Mouse (Mus musculus): Measurements from ENCODE around the gene Smarcc1. TPM values are rescaled to one million over a fixed set of nuclear protein-coding genes. Genes with fewer than 3 reads are reported as not detected.

Gene Smarcc1
- polyA plus RNA-seq, 1 experiment from 2014 or later, result 211 TPM

DNA sequence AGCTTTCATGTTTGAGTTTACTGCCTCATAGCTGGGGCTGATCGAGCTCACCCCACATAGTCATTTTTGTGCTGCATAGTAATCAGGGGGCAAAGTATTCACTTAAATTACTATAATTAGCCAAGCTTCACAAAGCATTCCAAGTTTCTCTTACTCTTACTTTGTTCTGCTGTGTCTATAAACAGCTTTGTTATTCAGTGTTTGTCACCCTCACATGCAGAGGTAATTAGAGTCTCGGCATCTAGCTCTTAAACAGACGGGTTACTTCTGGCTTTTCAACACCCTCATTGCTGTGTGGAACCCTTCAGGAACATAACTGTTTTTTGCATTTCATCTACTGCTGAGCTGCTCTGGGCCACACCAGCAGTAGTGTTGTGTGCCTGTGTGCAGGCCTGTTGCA, 91.5 kb downstream of the Smarcc1 start:
- peaks cover 24% of the 10 kb centered on the region for H3K4me1 ChIP-seq
- no peaks in the 10 kb centered on the region for H3K27me3 ChIP-seq
- no peak overlapping the region for H3K9ac ChIP-seq
- peaks cover 69% of the 10 kb centered on the region for H3K36me3 ChIP-seq
- no peak overlapping the region for H3K27ac ChIP-seq
- 89% methylated on average over 3 of the region's 3 CpGs for WGBS
- H3K9me3 ChIP-seq (replicated peaks), result no peaks in the 10 kb centered on the region
- H3K4me2 ChIP-seq (replicated peaks), result no peak overlapping the region
- H3K4me3 ChIP-seq, result no peak overlapping the region
- ATAC-seq (ENCODE audit: low FRiP score), result no peak

DNA sequence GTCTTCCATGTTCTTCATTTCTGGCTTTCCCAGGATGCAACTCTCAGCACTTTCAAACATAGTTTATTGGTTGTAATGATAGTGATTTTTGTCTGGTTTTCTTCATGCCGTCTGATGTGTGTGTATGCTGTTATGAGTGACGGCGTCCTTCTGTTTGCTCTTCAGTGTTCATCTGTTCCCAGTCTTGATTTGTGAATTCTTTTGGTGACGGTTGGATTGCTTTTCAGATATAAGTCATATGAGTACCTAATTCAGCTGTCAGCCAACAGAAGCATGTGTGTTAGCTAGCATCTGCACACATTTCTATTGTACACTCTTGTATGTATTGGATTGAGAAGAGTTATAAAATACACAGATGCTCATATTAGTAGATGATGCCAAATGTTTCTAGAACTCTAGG, 106.8 kb downstream of the Smarcc1 start:
- no peaks in the 10 kb centered on the region for H3K27me3 ChIP-seq
- H3K9ac ChIP-seq, result no peak overlapping the region
- 94% methylated on average over 4 of the region's 4 CpGs for WGBS
- no peaks in the 10 kb centered on the region for H3K9me3 ChIP-seq (replicated peaks)
- no peaks in the 10 kb centered on the region for H3K4me1 ChIP-seq
- ATAC-seq (ENCODE audit: low FRiP score), result no peak
- peaks cover 73% of the 10 kb centered on the region for H3K36me3 ChIP-seq
- no peak overlapping the region for H3K27ac ChIP-seq
- no peak overlapping the region for H3K4me3 ChIP-seq
- no peak overlapping the region for H3K4me2 ChIP-seq (replicated peaks)

DNA sequence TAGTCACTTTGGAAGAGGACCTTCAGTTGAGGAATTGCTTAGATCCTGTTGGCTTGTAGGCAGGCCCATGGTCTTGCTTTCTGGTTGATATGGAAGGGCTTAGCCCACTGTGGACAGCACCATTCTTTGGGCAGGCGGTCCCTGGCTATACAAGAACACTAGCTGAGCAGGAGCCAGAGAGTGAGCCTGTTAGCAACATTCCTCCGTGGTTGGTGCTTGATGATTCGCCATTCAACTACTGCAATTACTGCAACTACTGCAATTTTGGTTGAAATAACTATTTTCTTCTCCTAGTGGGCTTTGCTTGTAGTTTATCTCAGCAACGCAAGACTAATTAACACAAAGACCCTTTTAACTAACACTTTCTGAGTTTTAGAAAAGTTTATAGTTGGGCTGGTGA, 108.7 kb downstream of the Smarcc1 start:
- peaks cover 76% of the 10 kb centered on the region for H3K36me3 ChIP-seq

DNA sequence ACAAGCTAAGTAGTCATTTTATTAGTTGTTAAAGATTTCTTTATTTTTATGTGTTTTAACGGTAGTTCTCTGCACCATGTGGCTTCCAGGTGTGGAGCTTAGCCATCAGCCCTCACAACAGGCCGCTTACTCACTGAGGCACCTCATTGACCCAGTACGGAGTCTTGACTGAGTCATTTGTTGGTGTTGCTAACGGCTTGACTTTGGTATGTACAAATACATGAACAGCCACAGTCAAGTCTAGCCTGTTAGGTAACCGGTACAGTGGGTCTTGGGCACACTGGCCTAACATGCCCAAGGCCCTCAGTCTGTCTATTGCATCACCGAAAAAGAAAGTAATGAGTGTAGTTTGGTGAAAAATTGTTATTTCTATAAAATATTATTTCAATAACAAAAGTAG, 111.2 kb downstream of the Smarcc1 start:
- H3K4me2 ChIP-seq (replicated peaks), result no peak overlapping the region
- H3K9me3 ChIP-seq (replicated peaks), result no peaks in the 10 kb centered on the region
- no peaks in the 10 kb centered on the region for H3K4me1 ChIP-seq
- no peak overlapping the region for H3K9ac ChIP-seq
- H3K27ac ChIP-seq, result no peak overlapping the region
- peaks cover 75% of the 10 kb centered on the region for H3K36me3 ChIP-seq
- no peaks in the 10 kb centered on the region for H3K27me3 ChIP-seq
- no peak overlapping the region for H3K4me3 ChIP-seq
- 82% methylated on average over 6 of the region's 6 CpGs for WGBS
- ATAC-seq (ENCODE audit: low FRiP score), result no peak

More for the DNA sequence above, 108.7 kb downstream of the Smarcc1 start:
- H3K27me3 ChIP-seq, result no peaks in the 10 kb centered on the region
- H3K4me3 ChIP-seq, result no peak overlapping the region
- no peaks in the 10 kb centered on the region for H3K9me3 ChIP-seq (replicated peaks)
- no peak overlapping the region for H3K27ac ChIP-seq
- 91% methylated on average over 4 of the region's 4 CpGs for WGBS
- ATAC-seq (ENCODE audit: low FRiP score), result no peak
- no peak overlapping the region for H3K4me2 ChIP-seq (replicated peaks)
- H3K4me1 ChIP-seq, result no peaks in the 10 kb centered on the region
- no peak overlapping the region for H3K9ac ChIP-seq

DNA sequence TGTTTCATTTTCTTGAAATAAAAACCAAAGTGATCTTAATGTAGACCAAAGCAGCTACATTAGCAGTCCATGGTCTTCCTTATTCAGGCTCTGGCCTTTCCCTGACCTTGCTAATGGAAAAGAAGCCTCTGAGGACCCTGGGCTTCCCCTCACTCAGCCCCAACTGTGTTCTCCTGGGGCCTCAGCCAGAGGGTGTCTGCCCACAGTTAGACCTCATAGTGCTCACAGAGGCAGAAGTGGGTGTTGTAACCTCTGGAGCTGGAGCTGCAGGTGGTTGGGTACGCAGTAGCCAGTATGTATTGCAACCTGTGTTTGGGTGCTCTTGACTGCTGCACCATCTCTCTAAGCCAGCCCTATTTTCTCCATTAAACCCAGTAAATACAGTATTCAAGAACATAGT, 111.6 kb downstream of the Smarcc1 start:
- no peak for ATAC-seq (ENCODE audit: low FRiP score)
- H3K4me2 ChIP-seq (replicated peaks), result no peak overlapping the region
- H3K4me3 ChIP-seq, result no peak overlapping the region
- H3K27ac ChIP-seq, result no peak overlapping the region
- WGBS, result 100% methylated on average over 1 of the region's 1 CpGs
- H3K4me1 ChIP-seq, result no peaks in the 10 kb centered on the region
- no peak overlapping the region for H3K9ac ChIP-seq
- H3K27me3 ChIP-seq, result no peaks in the 10 kb centered on the region
- peaks cover 76% of the 10 kb centered on the region for H3K36me3 ChIP-seq
- no peaks in the 10 kb centered on the region for H3K9me3 ChIP-seq (replicated peaks)

DNA sequence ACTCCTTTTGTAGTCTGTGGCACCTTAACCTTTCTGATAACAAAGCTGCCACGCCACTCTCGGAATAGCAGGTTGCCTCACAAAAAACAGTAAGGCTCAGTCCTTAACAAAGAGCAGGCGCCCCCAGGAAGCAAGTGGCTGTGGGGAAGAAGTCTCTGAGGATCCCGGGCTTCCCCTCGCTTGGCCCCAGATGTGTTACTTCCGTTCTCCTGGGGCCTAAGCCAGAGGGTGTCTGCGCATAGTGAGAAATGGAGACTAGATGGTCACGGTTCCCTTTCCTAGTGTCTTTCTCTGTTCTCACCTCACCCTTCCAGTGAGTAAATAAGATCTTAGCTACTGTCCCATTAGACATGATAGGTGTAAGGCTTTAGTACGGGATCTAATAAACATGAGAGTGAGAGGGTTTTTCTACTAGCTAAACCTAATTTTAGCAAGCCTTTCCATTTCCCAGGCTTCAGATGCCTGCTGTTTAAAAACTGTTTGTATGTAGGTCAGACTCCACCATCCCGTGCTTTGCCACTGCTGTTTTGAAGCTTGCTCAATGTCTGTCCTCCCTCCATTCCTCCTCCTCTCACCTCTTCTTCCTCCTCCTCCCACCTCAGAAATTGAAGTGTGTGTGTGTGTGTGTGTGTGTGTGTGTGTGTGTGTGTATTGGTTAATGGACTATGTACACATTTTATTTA, 112.2 kb downstream of the Smarcc1 start:
- H3K9ac ChIP-seq, result no peak overlapping the region
- ATAC-seq (ENCODE audit: low FRiP score), result no peak
- H3K36me3 ChIP-seq, result peaks cover 80% of the 10 kb centered on the region
- no peak overlapping the region for H3K4me3 ChIP-seq
- 88% methylated on average over 10 of the region's 10 CpGs for WGBS
- no peaks in the 10 kb centered on the region for H3K4me1 ChIP-seq
- H3K9me3 ChIP-seq (replicated peaks), result no peaks in the 10 kb centered on the region
- H3K27me3 ChIP-seq, result no peaks in the 10 kb centered on the region
- no peak overlapping the region for H3K4me2 ChIP-seq (replicated peaks)
- 0 out of 2 replicates have a peak overlapping the region, but pooled peaks have one; percentile 23 for H3K27ac ChIP-seq

DNA sequence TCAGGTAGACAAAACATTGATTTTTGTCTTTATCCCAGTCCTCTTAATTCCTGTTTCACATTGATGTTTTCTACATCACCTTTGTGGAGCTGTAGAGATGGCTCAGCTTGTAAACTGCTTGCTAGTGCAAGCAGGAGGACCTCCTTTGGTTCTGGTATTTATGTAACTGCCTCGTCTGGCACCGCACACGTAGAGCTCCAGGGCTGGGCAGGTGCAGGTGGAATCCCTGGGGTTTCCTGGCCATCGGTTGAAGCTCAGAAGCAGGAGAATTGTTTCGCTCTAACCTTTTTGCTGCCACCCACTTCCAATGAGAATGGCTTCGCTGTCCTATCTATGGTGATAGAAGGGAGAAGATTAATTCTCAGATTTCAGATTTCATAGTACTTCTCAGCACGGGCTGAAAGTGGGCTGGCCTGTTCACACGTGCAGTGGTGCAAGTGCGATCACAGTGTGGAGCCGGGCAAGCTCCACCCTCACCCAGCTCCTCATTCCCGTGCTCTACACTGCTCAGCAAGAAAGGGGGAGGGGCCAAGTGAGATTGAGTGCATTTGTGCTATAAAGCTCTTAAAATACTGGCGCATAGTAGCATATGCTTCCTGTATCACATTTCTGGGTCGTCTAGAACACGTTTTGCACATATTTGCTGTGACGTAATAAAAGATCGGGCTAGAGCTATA, 113.0 kb downstream of the Smarcc1 start:
- 86% methylated on average over 16 of the region's 16 CpGs for WGBS

DNA sequence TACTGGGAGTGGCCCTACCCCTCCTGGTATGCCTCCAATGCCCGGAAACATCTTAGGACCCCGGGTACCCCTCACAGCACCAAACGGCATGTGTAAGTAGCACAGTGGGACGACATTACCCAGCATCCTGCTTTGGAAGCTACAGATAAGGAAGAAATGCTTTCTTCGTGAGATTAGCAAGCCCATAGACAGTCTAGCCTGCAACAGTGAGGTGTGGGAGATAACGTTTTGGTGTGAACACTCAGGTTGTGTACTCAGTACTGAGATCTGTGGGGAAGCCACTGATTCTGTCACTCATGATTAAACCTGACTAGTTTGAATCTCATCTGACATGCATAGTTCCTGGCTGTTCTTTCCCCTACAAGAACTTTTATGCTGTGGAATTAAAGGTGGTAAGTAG, 117.5 kb downstream of the Smarcc1 start:
- H3K36me3 ChIP-seq, result peaks cover 88% of the 10 kb centered on the region
- 93% methylated on average over 6 of the region's 6 CpGs for WGBS
- no peak overlapping the region for H3K4me2 ChIP-seq (replicated peaks)

More for the DNA sequence above, 113.0 kb downstream of the Smarcc1 start:
- no peaks in the 10 kb centered on the region for H3K4me1 ChIP-seq
- ATAC-seq (ENCODE audit: low FRiP score), result no peak
- 0 out of 2 replicates have a peak overlapping the region, but pooled peaks have one; percentile 23 for H3K27ac ChIP-seq
- no peak overlapping the region for H3K9ac ChIP-seq
- peaks cover 84% of the 10 kb centered on the region for H3K36me3 ChIP-seq
- H3K4me2 ChIP-seq (replicated peaks), result no peak overlapping the region
- H3K27me3 ChIP-seq, result no peaks in the 10 kb centered on the region
- H3K9me3 ChIP-seq (replicated peaks), result no peaks in the 10 kb centered on the region
- H3K4me3 ChIP-seq, result no peak overlapping the region

DNA sequence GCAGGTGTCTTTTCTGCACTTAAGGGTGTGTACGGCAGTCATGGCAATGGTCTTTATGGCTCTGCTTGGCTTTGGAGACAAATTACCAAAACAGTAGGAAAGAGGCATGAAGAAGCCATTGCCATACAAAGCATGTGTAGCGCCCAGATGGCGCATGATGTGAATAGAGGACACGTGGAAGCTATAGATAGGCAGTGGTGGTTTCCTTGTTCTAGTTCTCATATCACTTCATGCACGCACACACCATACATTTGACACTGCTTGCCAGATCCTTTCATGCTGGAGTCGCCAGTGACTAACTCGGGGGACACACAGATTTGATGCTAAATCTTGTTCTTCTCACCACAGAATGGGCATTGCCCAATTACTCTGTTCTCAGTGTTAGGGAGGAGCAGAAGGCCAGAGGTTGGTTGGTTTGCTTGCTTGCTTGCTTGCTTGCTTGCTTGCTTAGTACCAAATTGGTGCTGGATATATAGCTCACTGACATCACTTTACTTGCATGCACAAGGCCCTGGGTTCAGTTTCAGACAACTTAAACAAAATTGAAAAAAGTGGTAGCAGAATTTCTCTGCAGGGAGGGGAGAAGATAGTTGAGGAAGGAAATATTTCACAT, 125.8 kb downstream of the Smarcc1 start, which contains the start of gene Cspg5:
Gene Cspg5, plus strand, starts transcription at position 563 of the 613 bp plus-strand sequence.
- no peak within 1 kb of the TSS for H3K27ac ChIP-seq

More for the DNA sequence above, 117.5 kb downstream of the Smarcc1 start:
- no peaks in the 10 kb centered on the region for H3K4me1 ChIP-seq
- no peak overlapping the region for H3K27ac ChIP-seq
- H3K4me3 ChIP-seq, result no peak overlapping the region
- H3K27me3 ChIP-seq, result no peaks in the 10 kb centered on the region
- no peaks in the 10 kb centered on the region for H3K9me3 ChIP-seq (replicated peaks)
- no peak for ATAC-seq (ENCODE audit: low FRiP score)
- no peak overlapping the region for H3K9ac ChIP-seq

DNA sequence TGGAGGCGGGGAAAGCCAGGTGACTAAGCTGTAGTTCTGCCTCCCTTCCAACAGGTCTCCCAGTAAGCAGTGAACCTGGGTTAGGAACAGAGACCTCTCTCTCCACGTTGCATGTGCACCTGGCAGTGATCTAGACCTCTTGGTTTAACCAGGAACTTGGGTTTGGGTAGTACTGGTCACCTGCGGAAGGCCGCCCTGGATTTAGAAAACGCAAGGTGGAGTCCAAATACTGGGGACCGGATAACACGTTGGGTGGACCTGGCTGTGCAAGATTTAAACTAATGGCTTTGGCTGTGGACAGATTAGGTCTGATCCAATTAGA, 127.0 kb downstream of the Smarcc1 start:
- Histone ChIP-seq H3K9me3 (replicated peaks) (no peaks in the 10 kb centered on the region), H3K4me3 (peak overlapping the region; percentile 74), H3K27me3 (peaks cover 3% of the 10 kb centered on the region; the same call in 1 of the 2 replicates), H3K27ac (no peak overlapping the region), H3K9ac (peak overlapping the region; percentile 78), H3K4me2 (replicated peaks) (peak overlapping the region; percentile 97), H3K36me3 (peaks cover 19% of the 10 kb centered on the region), H3K4me1 (peaks cover 27% of the 10 kb centered on the region)
- 0 out of 2 replicates have a peak, but pooled peaks have one; percentile 2 for ATAC-seq (ENCODE audit: low FRiP score)
- WGBS, result 20% methylated on average over 7 of the region's 7 CpGs

More for the DNA sequence above, 125.8 kb downstream of the Smarcc1 start, which contains the start of gene Cspg5:
- H3K36me3 ChIP-seq, result peaks cover 29% of the 10 kb centered on the region
- ATAC-seq (ENCODE audit: low FRiP score), result no peak
- no peaks in the 10 kb centered on the region for H3K9me3 ChIP-seq (replicated peaks)
- H3K4me3 ChIP-seq, result peak within 1 kb of the TSS; percentile 74
- 86% methylated on average over 7 of the region's 7 CpGs for WGBS
- H3K9ac ChIP-seq, result peak within 1 kb of the TSS; percentile 78
- H3K27me3 ChIP-seq, result peaks cover 3% of the 10 kb centered on the region; the same call in 1 of the 2 replicates
- peak within 1 kb of the TSS; percentile 97 for H3K4me2 ChIP-seq (replicated peaks)
- peaks cover 19% of the 10 kb centered on the region for H3K4me1 ChIP-seq

DNA sequence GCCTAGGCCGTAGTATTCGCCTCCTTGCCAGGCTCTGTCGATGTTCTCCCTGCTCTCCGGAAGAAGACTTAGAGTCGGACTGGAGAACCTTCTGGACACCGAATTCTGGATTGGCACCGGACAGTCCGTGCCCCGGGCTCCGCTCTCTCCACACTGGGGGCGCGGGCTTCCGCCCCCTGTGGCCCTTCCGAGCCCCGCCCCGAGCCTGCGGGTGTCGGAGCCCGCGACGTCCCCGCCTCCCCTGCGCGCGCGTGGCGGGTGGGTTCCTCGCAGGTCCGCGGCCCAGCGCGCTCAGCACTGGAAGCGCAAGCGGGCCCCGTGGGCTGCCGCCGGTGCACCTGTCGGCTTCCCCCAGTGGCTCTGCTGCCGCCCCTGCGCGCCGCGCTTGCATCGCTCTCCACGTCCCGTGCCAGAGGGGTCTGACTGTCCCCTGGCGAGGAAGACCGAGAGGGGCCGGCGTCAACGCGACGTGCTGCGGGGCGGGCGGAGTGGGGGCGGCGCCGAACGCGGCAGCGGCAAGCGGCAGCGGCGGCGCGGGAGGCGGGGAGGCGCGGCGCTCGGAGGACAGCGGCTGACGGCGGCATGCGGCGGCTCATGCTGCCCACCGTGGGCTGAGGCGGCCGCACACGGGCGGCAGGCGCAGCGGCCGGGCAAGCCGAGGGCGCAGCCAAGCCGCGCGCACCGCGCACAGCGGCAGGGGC, 127.5 kb downstream of the Smarcc1 start:
- Histone ChIP-seq H3K9ac (peak overlapping the region; percentile 78), H3K4me2 (replicated peaks) (peak overlapping the region; percentile 97), H3K36me3 (peaks cover 18% of the 10 kb centered on the region; the same call in 1 of the 2 replicates), H3K27ac (peak overlapping the region; percentile 69), H3K27me3 (peaks cover 3% of the 10 kb centered on the region; the same call in 1 of the 2 replicates), H3K9me3 (replicated peaks) (no peaks in the 10 kb centered on the region), H3K4me1 (peaks cover 32% of the 10 kb centered on the region), H3K4me3 (peak overlapping the region; percentile 74)
- 2% methylated on average over 79 of the region's 93 CpGs for WGBS
- peak; percentile 27 for ATAC-seq (ENCODE audit: low FRiP score)

Data from hindbrain, embryonic 12.5 days (tissue).